Mouse (Mus musculus) midbrain, embryonic 13.5 days (tissue): Measurements from ENCODE around the gene Mapk12. TPM values are rescaled to one million over a fixed set of nuclear protein-coding genes. Genes with fewer than 3 reads are reported as not detected.
A peak's percentile ranks its signal among the peaks of the same experiment; 100 is the strongest.

ENCODE experiments used
- ATAC-seq: fragments of 200-750 bp; cut with Nextera tagmentation; 2 replicates; pipeline ENCODE4 v1.8.0; 2017; ENCODE audit warnings: mild to moderate bottlenecking, moderate TSS enrichment, moderate library complexity
- H3K27ac ChIP-seq: fragments of 300-500 bp; sonication (generic); 2 replicates; pipeline ENCODE4 v1.5.1; 2015; ENCODE audit warnings: inconsistent platforms, mild to moderate bottlenecking, moderate library complexity
- H3K27me3 ChIP-seq: fragments of 300-500 bp; sonication (generic); 2 replicates; pipeline ENCODE4 v1.6.1; 2015; ENCODE audit warnings: mild to moderate bottlenecking, inconsistent platforms
- H3K36me3 ChIP-seq: fragments of 300-500 bp; sonication (generic); 2 replicates; pipeline ENCODE4 v1.6.1; 2015; ENCODE audit warnings: mild to moderate bottlenecking, inconsistent platforms
- H3K4me1 ChIP-seq: fragments of 300-500 bp; sonication (generic); replicated peaks from 2 replicates; pipeline ENCODE4 v1.6.1; 2015; ENCODE audit warnings: inconsistent platforms
- H3K4me2 ChIP-seq: fragments of 300-500 bp; sonication (generic); replicated peaks from 2 replicates; pipeline ENCODE4 v1.6.1; 2015; ENCODE audit warnings: moderate library complexity, mild to moderate bottlenecking, inconsistent platforms
- H3K4me3 ChIP-seq: fragments of 300-500 bp; sonication (generic); replicated peaks from 2 replicates; pipeline ENCODE4 v1.5.1; 2015; ENCODE audit warnings: mild to moderate bottlenecking, inconsistent platforms
- H3K9ac ChIP-seq: fragments of 300-500 bp; sonication (generic); replicated peaks from 2 replicates; pipeline ENCODE4 v1.6.1; 2015; ENCODE audit warnings: mild to moderate bottlenecking, inconsistent platforms
- H3K9me3 ChIP-seq: fragments of 300-500 bp; sonication (generic); 2 replicates; pipeline ENCODE4 v1.6.1; 2016; ENCODE audit warnings: mild to moderate bottlenecking, inconsistent platforms
- WGBS: fragments of 180-500 bp; shearing (Covaris S2); methylation state at CpG from one replicate; pipeline ENCODE4 v1.1.7; 2015; 5-methylcytosine and 5-hydroxymethylcytosine counted together
- polyA plus RNA-seq: library from polyadenylated mRNA; unstranded; fragments of >200 nt; fragmentation: Nextera tagmentation; extraction: Ambion mirVana; gene quantifications from 2 replicates; pipeline ENCODE4 v1.2.1, GENCODE M21; 2015

The Mapk12 gene
- polyA plus RNA-seq, 1 experiment from 2014 or later, result 8.2 TPM

DNA sequence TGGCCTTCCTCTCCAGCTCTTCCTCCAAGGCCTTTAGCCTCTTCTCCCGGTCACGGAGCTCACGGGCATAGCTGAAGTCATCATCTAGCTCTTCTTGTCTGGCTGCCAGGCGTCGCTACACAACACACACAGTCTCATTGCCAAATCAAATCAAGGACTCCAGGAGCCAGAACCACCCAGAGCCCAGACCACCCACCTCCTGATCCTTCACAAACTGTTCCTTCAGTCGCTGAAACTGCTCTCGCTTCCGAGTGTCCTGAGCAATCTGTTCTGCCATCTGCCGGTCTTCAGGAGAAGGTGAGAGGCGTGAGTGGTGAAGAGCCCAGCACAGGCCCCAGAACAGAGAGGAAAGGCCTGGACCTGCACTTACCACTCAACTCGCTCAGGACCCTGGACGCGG, 34.4 kb downstream of the Mapk12 start:
- ATAC-seq, result no peak
- H3K4me2 ChIP-seq, result no peak overlapping the region
- no peaks in the 10 kb centered on the region for H3K27me3 ChIP-seq
- no peaks in the 10 kb centered on the region for H3K4me1 ChIP-seq
- no peak overlapping the region for H3K9ac ChIP-seq
- WGBS, result 90% methylated on average over 13 of the region's 13 CpGs
- H3K27ac ChIP-seq, result no peak overlapping the region
- H3K36me3 ChIP-seq, result peaks cover 100% of the 10 kb centered on the region
- no peaks in the 10 kb centered on the region for H3K9me3 ChIP-seq
- H3K4me3 ChIP-seq, result no peak overlapping the region

DNA sequence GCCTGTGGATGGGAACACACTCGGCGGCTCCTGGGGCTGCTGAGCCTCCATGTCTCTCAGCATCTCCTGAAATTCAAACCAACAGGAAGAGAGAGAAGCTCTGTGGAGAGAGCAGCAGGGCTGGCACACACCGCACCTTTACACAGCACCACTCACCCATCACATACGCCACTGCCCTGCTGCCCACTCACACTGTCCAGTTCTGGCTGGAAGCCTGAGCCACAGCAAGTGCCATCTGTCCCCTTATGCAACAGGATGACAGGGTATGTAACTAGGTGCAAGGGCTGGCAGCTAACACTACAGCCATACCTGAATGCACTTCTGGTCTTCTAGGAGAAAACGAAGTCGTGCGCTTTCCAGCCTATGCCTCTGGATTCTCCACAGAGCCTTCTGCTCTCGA, 36.1 kb downstream of the Mapk12 start:
- Histone ChIP-seq H3K27ac (no peak overlapping the region), H3K9me3 (no peaks in the 10 kb centered on the region), H3K27me3 (no peaks in the 10 kb centered on the region), H3K9ac (no peak overlapping the region), H3K4me1 (no peaks in the 10 kb centered on the region), H3K4me3 (no peak overlapping the region), H3K4me2 (no peak overlapping the region), H3K36me3 (peaks cover 100% of the 10 kb centered on the region)
- 94% methylated on average over 8 of the region's 8 CpGs for WGBS
- ATAC-seq, result no peak

DNA sequence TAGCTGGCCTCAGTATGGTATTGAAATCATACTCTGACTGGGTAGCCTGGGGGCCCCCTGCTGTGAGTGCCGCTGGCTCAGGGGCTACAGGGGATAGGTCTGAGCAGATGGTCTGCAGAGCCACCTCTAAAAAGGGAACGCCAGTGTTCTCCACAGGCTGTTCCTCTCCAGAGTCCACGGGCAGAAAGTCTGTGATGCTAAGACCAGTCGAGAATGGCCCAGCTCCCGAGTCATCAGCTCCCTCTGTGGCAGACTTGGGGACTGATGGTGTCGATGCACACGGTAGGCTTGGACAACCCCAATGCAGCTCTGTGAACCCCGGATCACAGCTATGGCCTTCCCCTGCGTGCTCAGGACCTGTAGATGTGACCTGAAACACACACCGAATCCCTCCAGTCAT, 36.6 kb downstream of the Mapk12 start:
- 86% methylated on average over 10 of the region's 10 CpGs for WGBS
- Histone ChIP-seq H3K9ac (no peak overlapping the region), H3K27me3 (no peaks in the 10 kb centered on the region), H3K36me3 (peaks cover 100% of the 10 kb centered on the region), H3K27ac (no peak overlapping the region), H3K4me3 (no peak overlapping the region), H3K9me3 (no peaks in the 10 kb centered on the region), H3K4me2 (no peak overlapping the region), H3K4me1 (no peaks in the 10 kb centered on the region)
- ATAC-seq, result no peak

DNA sequence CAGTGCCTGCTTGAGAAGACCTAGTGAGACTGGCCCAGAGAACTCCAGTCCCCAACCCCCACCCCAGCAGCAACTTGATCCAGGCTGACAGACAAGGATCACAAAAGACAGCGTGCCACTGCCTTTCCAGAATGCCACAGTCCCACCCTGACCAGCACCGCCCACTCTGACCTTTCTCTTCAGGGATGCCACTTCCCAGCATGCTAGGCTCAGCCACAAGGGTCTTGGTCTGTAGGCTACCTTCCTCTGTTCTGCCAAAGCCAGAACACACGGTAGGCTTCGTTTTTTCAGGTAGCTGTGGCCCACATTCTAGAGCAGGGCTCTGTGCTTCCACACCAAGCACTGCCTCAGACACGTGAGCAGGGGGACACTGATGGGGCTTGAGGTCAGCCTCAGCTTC, 37.9 kb downstream of the Mapk12 start:
- ATAC-seq, result no peak
- 55% methylated on average over 5 of the region's 5 CpGs for WGBS
- H3K27ac ChIP-seq, result no peak overlapping the region

DNA sequence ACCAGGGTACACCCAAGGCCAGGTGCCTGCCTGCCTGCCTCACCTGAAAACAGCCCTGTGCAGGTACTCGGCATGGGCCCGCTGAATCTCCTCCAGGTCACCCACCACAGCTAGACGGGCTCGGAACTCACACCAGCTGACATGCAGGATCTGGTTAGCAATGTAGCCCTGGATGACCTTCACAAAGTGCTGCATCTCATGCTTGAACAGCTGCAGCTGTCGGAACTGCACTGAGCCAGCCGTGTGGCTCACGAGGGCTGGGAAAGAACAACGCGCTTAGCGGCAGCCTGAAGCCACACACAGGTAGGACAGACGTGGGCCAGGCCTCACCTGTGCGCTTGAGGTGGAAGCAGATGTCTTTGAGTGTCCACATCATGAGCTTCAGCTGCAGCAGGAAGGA, 39.7 kb downstream of the Mapk12 start:
- H3K4me2 ChIP-seq, result no peak overlapping the region
- no peaks in the 10 kb centered on the region for H3K27me3 ChIP-seq
- no peaks in the 10 kb centered on the region for H3K9me3 ChIP-seq
- H3K27ac ChIP-seq, result no peak overlapping the region
- H3K4me1 ChIP-seq, result no peaks in the 10 kb centered on the region
- no peak for ATAC-seq
- H3K36me3 ChIP-seq, result peaks cover 100% of the 10 kb centered on the region
- no peak overlapping the region for H3K9ac ChIP-seq
- 93% methylated on average over 12 of the region's 12 CpGs for WGBS
- no peak overlapping the region for H3K4me3 ChIP-seq

More for the DNA sequence above, 37.9 kb downstream of the Mapk12 start:
- H3K36me3 ChIP-seq, result peaks cover 100% of the 10 kb centered on the region
- H3K9me3 ChIP-seq, result no peaks in the 10 kb centered on the region
- no peaks in the 10 kb centered on the region for H3K4me1 ChIP-seq
- no peaks in the 10 kb centered on the region for H3K27me3 ChIP-seq
- H3K4me2 ChIP-seq, result no peak overlapping the region
- no peak overlapping the region for H3K4me3 ChIP-seq
- no peak overlapping the region for H3K9ac ChIP-seq

DNA sequence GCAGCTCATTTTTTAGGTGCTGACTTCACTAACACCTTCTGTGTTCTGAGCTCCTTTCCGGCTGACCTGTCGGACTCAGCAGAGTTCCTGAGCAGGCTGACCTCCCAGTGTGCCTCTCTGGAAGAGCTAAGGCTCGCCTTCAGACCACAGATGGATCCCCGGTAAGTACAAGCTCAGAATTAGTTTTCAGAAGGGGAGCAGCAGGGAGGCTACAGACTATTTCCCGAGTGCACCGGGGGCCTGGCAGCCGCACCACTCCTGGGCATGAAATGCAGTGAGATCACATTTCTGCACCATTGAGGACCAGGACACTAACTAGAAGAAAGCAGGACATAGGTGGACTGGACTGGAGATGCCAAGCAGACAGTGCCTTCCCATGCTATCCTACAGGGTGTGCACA, 41.9 kb downstream of the Mapk12 start:
- no peak overlapping the region for H3K9ac ChIP-seq
- peaks cover 100% of the 10 kb centered on the region for H3K36me3 ChIP-seq
- no peak overlapping the region for H3K27ac ChIP-seq
- WGBS, result 90% methylated on average over 7 of the region's 7 CpGs
- no peak overlapping the region for H3K4me3 ChIP-seq
- ATAC-seq, result no peak
- H3K27me3 ChIP-seq, result no peaks in the 10 kb centered on the region
- no peak overlapping the region for H3K4me2 ChIP-seq
- no peaks in the 10 kb centered on the region for H3K4me1 ChIP-seq
- H3K9me3 ChIP-seq, result no peaks in the 10 kb centered on the region

DNA sequence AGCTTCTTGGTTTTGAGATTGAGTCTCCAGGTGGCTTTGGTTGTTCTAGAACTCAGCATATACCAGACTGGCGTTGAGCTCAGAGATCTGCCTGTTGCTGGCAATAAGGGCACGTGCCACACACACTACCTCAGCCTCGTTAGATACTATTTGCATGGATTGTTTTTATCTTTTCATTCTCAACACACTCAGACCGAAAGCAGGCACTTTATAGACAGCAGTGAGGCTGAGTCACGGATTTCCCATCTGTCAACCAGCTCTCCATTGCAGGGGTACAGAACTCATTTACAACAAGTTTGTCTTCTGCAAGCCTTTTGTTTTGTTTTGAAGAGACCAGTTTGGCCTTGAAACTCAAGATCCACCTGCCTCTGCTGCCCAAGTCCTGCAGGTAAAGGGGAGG, 43.1 kb downstream of the Mapk12 start:
- H3K36me3 ChIP-seq, result peaks cover 100% of the 10 kb centered on the region
- ATAC-seq, result no peak
- H3K4me3 ChIP-seq, result no peak overlapping the region
- H3K27ac ChIP-seq, result no peak overlapping the region
- no peaks in the 10 kb centered on the region for H3K4me1 ChIP-seq
- no peaks in the 10 kb centered on the region for H3K9me3 ChIP-seq
- H3K4me2 ChIP-seq, result no peak overlapping the region
- H3K9ac ChIP-seq, result no peak overlapping the region
- no peaks in the 10 kb centered on the region for H3K27me3 ChIP-seq
- WGBS, result 93% methylated on average over 5 of the region's 5 CpGs

DNA sequence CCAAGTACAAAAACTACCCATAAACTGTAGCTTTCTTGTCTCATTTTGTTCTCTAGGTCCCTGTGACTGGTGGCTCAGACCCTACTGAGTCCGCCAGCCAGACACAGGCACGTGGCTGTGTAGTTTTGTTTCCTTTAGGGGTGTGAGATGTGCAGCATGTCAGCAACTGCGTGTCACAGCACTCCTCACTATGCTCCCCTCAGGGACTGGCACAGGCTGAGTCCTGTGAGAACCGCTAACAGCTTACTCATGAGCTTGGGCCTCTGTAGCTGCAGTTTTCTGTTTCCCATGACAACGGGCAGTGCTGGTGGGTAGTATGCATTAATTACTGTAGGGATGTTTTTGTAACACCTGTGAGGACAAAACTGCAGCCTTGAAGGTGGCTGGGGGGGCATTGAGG, 48.3 kb downstream of the Mapk12 start:
- no peak overlapping the region; the same call in 1 of the 2 replicates for H3K9ac ChIP-seq
- peaks cover 29% of the 10 kb centered on the region for H3K4me1 ChIP-seq
- H3K4me3 ChIP-seq, result no peak overlapping the region
- H3K4me2 ChIP-seq, result no peak overlapping the region
- ATAC-seq, result no peak
- H3K36me3 ChIP-seq, result peaks cover 52% of the 10 kb centered on the region
- no peaks in the 10 kb centered on the region for H3K27me3 ChIP-seq
- no peak overlapping the region for H3K27ac ChIP-seq
- no peaks in the 10 kb centered on the region for H3K9me3 ChIP-seq
- 75% methylated on average over 5 of the region's 5 CpGs for WGBS

DNA sequence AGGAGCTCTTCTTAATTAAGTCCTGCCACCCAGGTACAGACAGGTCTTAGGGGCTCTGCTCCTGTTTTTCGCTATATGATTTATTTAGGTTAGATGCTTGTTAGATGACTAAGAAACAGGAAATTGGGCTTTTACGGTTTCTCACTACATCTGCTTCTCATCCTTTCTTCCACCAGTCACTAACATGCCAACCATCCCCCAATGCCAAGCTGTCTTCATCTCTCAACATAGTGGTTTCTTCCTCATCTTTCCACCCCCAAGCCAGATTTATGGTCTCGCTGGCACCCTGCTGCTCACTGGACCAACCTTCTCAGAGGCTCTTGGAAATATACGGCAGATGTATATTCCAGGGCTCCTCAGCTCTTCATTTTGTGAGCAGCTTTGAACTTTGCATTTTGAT, 49.8 kb downstream of the Mapk12 start:
- ATAC-seq, result no peak
- Histone ChIP-seq H3K4me3 (peak overlapping the region; percentile 84), H3K27ac (no peak overlapping the region), H3K9ac (no peak overlapping the region), H3K27me3 (no peaks in the 10 kb centered on the region), H3K4me2 (peak overlapping the region; percentile 90), H3K9me3 (no peaks in the 10 kb centered on the region), H3K36me3 (peaks cover 52% of the 10 kb centered on the region), H3K4me1 (peaks cover 29% of the 10 kb centered on the region)
- WGBS, result 94% methylated on average over 4 of the region's 4 CpGs

DNA sequence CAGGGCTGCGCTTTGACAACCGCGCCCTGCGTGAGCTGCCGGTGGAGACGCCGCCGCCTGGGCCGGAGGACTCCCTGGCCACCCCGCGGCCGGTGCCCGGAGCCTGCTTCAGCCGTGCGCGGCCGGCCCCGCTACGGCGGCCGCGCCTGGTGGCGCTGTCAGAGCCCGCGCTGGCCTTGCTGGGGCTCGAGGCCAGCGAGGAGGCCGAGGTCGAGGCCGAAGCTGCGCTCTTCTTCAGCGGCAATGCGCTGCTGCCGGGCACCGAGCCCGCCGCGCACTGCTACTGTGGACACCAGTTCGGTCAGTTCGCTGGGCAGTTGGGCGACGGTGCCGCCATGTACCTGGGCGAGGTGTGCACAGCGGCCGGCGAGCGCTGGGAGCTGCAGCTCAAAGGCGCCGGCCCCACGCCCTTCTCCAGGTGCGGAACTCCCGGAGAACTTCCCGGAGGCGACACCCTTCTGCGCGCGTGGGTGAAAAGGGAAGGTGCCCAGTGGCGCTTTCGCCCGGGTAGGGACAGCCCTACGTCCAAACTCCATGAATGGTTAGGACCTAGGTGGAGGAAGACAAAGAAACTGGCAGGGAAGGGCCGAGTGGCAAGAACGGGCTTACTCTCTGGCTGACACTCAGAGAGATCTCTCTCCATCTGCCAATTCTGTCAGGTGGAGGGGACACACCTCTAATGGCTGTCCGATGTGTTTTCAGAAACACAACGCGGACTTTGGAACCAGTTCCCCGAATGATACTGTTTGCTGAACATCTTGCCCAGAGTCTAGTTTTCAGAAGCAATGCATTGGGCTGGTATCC, 51.1 kb downstream of the Mapk12 start:
- peak overlapping the region; percentile 97 for H3K9ac ChIP-seq
- ATAC-seq, result peak; percentile 75
- no peaks in the 10 kb centered on the region for H3K9me3 ChIP-seq
- H3K4me3 ChIP-seq, result peak overlapping the region; percentile 84
- H3K27me3 ChIP-seq, result no peaks in the 10 kb centered on the region
- peak overlapping the region; percentile 90 for H3K4me2 ChIP-seq
- peaks cover 29% of the 10 kb centered on the region for H3K4me1 ChIP-seq
- H3K36me3 ChIP-seq, result peaks cover 52% of the 10 kb centered on the region
- peak overlapping the region; percentile 86 for H3K27ac ChIP-seq
- WGBS, result 4% methylated on average over 67 of the region's 68 CpGs

DNA sequence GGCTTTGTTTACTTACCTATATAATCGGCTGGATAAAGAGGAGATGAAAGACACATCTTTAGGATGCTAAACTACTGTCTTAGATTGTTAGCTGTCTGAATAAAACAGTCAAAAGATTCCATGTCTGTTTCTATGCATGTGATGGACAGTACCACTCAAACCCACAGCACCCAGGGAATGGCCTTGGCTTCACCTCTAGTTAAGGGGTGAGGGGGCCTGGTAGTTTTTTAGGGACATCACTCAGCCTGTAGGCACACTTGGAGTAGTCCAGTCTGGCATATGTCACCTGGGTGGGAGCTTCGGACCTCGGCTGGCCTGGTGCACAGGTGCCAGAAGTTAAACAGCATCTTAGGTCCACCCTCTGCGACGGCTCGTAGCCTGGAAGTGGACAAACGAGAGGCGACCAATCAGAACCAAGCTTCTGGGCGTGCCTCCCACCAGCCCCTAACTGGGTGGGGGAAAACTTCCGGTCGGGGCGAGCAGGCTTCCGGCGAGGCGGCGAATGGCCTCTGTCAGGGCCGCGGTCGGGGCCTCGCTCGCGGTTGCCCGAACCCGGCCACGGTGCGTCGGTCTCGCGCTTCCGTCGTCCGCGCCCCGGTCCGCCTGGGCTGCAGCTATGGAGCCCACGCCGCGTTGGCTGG, 51.8 kb downstream of the Mapk12 start, which contains the start of gene Selenoo:
TSS of gene Selenoo (plus strand) at position 478 of the 641 bp plus-strand sequence.
- no peaks in the 10 kb centered on the region for H3K27me3 ChIP-seq
- peaks cover 52% of the 10 kb centered on the region for H3K36me3 ChIP-seq
- WGBS, result 3% methylated on average over 29 of the region's 38 CpGs
- peak within 1 kb of the TSS; percentile 97 for H3K9ac ChIP-seq
- H3K4me3 ChIP-seq, result peak within 1 kb of the TSS; percentile 84
- peaks cover 29% of the 10 kb centered on the region for H3K4me1 ChIP-seq
- peak within 1 kb of the TSS; percentile 86 for H3K27ac ChIP-seq
- H3K4me2 ChIP-seq, result peak within 1 kb of the TSS; percentile 90
- no peaks in the 10 kb centered on the region for H3K9me3 ChIP-seq
- ATAC-seq, result peak; percentile 94

DNA sequence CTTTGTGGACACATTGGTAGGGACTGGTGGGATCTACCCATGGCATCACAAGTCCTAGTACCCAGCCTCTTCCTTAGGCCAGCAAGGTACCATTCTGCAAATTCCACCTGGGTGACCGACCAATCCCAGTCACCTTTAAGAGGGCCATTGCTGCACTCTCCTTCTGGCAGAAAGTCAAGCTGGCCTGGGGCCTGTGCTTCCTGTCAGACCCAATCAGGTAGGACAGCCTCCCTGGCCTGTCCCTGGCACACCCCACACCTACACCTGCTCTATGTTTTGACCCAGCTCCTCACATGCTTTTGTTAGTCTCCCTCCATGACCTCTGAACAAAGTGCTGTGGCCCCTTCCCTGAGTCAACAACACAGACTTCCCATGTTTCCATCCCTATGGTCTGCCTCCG, 55.7 kb downstream of the Mapk12 start:
- Histone ChIP-seq H3K4me3 (no peak overlapping the region), H3K27me3 (no peaks in the 10 kb centered on the region), H3K36me3 (peaks cover 67% of the 10 kb centered on the region), H3K4me2 (no peak overlapping the region), H3K27ac (no peak overlapping the region), H3K9ac (no peak overlapping the region), H3K9me3 (no peaks in the 10 kb centered on the region), H3K4me1 (peaks cover 14% of the 10 kb centered on the region)
- 93% methylated on average over 2 of the region's 2 CpGs for WGBS
- ATAC-seq, result no peak
